Mouse (Mus musculus): ENCODE data around the gene Pdpk1. TPM values are rescaled to one million over a fixed set of nuclear protein-coding genes. Genes with fewer than 3 reads are reported as not detected.
A peak's percentile ranks its signal among the peaks of the same experiment; 100 is the strongest.

The Pdpk1 gene
- 52.0 and 57.2 TPM in 2 replicates for total RNA-seq (2021)
- long read RNA-seq, full-length matches to known transcripts = 12 of 27 reads
- long read RNA-seq, partial matches to known transcripts = 4 of 27 reads
- long read RNA-seq, other reads (novel, unspliced or antisense) = 11 of 27 reads

- DNase-seq = no peak
Observed at GRCm38 (mm10) chr17:24150824-24151223, at the start of gene Pdpk1. Gene Pdpk1, minus strand, starts transcription at chr17:24150924.

DNA sequence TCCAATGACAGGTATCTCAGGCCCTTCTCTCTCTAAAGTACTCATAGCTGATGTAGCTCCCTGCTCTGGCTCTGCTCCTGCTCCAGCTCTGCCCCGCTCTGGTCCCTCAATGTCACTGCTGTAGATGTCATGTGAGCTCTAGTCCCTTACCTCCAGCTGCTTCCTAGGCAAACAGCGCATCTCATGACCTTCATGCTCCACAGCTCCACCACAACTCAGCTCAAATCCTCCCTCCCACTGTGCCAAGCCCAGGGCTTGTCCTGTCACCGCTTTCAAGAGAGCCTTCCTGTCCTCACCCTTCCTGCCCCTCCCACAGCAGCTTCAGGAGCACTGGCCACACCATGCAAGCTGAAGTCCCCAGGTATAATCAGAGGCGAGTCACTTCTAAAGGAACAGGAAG, 49.0 kb upstream of the Pdpk1 start:
- DNase-seq = no peak

DNA sequence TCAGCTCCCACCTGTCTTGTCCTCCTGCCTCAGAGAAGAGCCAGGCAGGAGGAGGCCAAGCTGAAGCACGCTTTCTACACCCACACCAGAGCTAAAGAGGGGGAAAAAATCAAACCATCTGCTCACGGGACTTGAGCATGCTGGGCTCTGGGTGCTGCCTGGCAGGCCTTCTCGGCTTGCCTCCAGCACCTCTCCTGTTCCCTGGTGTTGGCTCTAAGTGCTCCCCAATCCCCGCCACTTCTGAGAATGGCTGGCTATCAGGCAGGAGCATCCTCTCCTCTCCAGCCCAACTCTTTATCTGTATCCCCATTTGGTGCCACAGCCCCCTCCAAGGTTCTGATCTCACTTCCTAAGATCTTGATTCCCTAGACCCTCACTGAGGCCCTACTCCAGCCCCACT, 48.5 kb upstream of the Pdpk1 start:
- no peak for DNase-seq

GRCm38 (mm10) chr17:24197032-24197824, 46.5 kb upstream of the Pdpk1 start:
- no peak for DNase-seq

GRCm38 (mm10) chr17:24195349-24195748, 44.6 kb upstream of the Pdpk1 start:
- DNase-seq = no peak

DNA sequence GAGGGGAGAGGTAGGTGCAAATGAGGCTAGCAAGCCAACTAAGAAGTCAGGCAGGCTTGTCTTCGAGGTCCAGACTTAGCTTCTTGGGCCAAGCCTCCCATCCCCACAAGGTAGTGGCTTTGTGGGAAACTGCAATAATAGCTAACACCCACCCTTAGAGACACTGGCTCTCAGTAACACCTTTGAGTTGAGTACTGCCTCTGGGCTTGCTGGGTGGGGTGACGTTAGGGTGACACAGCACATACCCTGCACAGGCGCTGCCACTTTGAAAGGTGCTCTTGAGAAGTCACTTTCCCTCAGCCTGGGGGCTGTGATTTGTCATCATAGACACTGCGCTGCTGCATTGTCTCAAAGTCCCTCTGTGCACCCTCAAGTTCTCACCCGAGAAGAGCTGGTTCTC, 43.0 kb upstream of the Pdpk1 start:
- DNase-seq = no peak

- DNase-seq = no peak
Observed at GRCm38 (mm10) chr17:24193268-24193667, 42.5 kb upstream of the Pdpk1 start.

DNA sequence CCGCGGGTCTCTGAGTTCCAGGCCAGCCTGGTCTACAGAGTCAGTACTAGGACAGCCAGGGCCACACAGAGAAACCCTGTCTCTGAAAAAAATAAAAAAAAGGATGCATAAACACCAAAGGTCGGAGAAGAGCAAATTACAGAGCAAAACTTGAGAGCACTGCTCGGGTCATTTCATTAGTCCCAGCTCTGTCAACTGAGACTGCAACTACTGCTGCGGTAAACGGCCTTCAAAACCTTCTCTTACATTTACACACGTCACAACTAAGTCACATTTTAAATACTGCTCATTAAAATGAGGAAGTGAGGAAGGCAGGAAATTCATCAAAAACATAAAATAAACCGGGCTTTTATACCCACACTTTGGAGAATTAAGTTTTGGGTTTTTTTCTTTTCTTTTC, 42.1 kb upstream of the Pdpk1 start:
- no peak for DNase-seq

DNA sequence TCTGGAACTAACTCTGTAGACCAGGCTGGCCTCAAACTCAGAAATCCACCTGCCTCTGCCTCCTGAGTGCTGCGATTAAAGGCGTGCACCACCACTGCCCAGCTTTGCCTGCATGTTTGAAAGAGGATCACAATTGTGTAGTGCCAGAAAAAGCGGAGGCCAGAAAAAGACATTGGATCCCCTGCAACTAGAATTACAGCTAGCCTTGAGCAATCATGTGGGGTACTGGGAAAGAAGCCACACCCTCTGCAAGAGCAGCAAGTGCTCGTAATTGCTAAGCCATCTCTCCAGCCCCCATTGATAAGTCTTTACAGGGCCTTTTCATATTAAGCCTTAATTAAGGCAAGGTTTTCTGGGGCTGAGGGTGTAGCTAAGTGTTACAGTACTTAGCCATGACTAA, 40.8 kb upstream of the Pdpk1 start:
- no peak for DNase-seq

DNA sequence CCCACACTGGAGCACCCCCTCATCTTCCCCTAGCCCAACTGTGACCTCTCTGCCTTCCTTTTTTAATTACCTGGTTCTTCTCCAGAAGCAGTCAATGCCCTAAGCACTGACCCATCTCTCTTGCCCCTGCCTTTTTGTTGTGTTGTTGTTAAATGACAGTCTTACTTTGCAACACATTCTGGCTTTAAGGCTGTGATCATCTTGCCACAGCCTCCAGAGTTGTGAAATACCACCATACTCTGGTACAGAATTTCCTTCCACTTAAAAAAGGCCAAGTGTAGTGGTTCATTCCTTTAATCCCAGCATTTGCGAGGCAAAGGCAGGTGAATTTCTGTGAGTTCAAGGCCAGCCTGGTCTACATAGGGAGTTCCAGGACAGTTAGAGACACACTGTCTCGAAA, 40.2 kb upstream of the Pdpk1 start:
- no peak for DNase-seq

DNA sequence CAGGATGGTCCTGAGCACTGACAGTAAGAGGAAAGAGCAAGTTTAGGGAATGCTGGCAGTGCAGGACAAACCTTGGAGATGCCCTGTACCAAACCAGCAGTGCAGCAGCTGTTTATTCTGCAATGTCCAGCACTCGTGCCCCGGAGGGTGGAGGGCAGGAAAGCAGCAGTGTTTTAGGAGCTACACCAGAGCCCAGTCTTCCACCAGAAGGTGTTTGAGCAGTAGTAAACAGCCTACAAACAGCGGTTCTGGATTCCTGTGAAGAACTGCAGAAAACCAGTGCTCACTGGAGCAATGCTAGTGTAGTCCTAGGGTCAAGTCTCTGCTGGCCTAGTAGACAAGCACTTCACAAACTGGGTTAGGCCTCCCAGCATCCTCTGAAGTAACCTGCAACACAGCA, 23.5 kb upstream of the Pdpk1 start:
- DNase-seq = no peak

- DNase-seq = peak; percentile 59
Observed at GRCm38 (mm10) chr17:24173423-24173822, 22.7 kb upstream of the Pdpk1 start.

- DNase-seq = no peak
Observed at GRCm38 (mm10) chr17:24171738-24172137, 21.0 kb upstream of the Pdpk1 start.

- DNase-seq = no peak
Observed at GRCm38 (mm10) chr17:24170729-24171128, 20.0 kb upstream of the Pdpk1 start.

DNA sequence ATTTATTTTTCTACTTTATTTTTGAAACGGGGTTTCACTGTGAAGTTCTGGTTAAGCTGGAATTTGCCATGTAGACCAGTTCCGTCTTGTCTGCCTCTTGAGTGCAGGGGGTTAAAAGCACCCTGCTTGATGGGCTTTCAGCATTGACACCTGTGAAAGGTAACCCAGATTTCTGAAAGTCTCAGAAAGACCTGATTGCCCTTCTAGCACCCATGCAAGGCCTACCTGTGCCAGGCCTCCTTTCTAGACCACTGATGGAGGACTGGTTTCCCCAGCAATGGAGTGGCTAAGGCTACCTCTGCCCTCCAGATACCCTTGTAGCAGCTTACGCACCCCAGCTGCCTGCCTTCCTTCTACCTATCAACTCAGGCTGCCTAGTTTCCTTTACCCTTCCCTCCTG, 19.4 kb upstream of the Pdpk1 start:
- no peak for DNase-seq

GRCm38 (mm10) chr17:24169317-24170065, 18.8 kb upstream of the Pdpk1 start, which contains the start of gene Atp6v0c:
Gene Atp6v0c, minus strand, starts transcription at chr17:24169702.
- peak; percentile 95 for DNase-seq

DNA sequence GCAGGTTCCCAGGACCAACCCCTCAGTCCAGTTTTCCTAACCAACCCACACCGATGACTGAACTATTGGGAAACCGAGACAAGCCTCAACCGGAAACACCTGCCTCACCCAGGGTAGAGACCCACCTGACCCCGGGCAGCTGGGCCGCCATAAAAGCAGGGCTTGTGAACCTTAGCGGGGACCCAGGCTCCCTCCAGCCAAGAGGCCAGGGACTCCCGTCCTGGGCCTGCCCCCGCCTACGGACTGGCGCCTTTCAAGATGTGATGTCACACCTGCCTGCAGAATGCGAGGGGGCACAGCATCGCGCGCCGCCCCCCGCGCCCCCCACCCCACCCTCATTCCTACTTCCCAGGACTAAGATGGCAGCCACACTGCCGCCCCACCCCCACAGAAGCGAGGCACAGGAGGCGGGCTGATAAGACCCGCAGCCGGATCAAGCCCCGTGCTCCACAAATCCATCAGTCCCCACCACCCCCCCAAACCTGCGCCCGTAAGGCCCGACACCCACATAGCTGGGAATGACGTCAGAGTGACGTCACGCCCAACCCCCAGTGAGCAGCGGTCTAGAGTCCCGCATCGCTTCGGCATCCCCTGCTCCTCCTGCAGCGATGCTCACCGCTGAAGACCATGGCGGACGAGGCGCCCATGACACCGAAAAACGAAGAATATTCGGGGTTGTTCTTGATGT, 18.0 kb upstream of the Pdpk1 start:
- peak; percentile 63 for DNase-seq

- DNase-seq = no peak
Observed at GRCm38 (mm10) chr17:24167891-24168505, 17.3 kb upstream of the Pdpk1 start.

- no peak for DNase-seq
Observed at GRCm38 (mm10) chr17:24167120-24167519, 16.4 kb upstream of the Pdpk1 start.

DNA sequence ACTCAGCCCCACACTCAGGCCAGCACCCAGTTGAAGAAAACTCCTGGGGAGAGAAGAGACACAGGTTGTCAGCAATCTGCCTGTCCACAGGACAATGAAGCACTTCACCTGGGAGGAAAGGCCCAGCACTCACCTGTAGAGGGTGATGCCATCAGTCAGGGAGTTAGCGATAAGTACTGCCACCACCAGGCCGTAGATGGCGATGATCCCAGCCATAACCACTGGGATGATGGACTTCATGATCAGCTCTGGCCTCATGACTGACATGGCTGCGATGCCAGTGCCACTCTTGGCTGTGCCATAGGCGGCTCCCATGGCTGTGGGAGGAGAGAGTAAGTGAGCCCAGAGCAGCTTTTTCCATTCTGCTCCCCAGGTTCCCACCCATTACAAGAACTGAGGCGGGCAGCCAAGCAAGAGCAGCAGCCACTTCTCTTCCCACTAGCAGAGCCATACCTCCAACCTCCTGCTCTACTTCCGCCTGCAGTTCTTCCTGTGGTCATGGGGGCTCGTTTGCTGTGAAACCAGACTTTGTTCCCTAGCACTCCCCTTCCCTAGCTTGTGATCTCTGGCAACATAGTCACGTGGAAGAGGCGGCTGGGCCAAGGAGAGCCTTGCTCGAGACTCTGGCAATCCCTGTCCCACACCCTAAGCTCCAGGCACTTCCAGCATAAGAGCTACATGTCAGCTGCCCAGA, 14.0 kb upstream of the Pdpk1 start:
- DNase-seq = no peak

GRCm38 (mm10) chr17:24163176-24163962, 12.6 kb upstream of the Pdpk1 start, which contains the start of gene Amdhd2:
Gene Amdhd2, minus strand, starts transcription at chr17:24163766.
- DNase-seq = peak; percentile 96
